Mouse (Mus musculus) forebrain, embryonic 14.5 days (tissue): Measurements from ENCODE around the gene Slc4a1. TPM values are rescaled to one million over a fixed set of nuclear protein-coding genes. Genes with fewer than 3 reads are reported as not detected.

Experiments used
- ATAC-seq: fragments of 200-750 bp; cut with Nextera tagmentation; 2 replicates; pipeline ENCODE4 v1.8.0; 2017; ENCODE audit warnings: mild to moderate bottlenecking, moderate library complexity
- DNase-seq: peaks from one replicate; pipeline ENCODE4 v3.0.0-alpha.2; 2015; ENCODE audit warnings: low spot score
- H3K27ac ChIP-seq: fragments of 300-500 bp; sonication (generic); 2 replicates; pipeline ENCODE4 v1.5.1; 2014; ENCODE audit warnings: low read depth, mild to moderate bottlenecking, control low read depth, low read length, moderate library complexity
- H3K27me3 ChIP-seq: fragments of 300-500 bp; sonication (generic); replicated peaks from 2 replicates; pipeline ENCODE4 v1.6.1; 2014; ENCODE audit warnings: low read length, control low read depth, mixed read lengths; ENCODE audit not compliant: control insufficient read depth, insufficient read depth
- H3K36me3 ChIP-seq: fragments of 300-500 bp; sonication (generic); 2 replicates; pipeline ENCODE4 v1.6.1; 2014; ENCODE audit warnings: low read length, control low read depth; ENCODE audit not compliant: control insufficient read depth, insufficient read depth
- H3K4me1 ChIP-seq: fragments of 300-500 bp; sonication (generic); 2 replicates; pipeline ENCODE4 v1.6.1; 2014; ENCODE audit warnings: antibody characterized with exemption, low read length, control low read depth; ENCODE audit not compliant: control insufficient read depth, insufficient read depth
- H3K4me2 ChIP-seq: fragments of 300-500 bp; sonication (generic); 2 replicates; pipeline ENCODE4 v1.6.1; 2014; ENCODE audit warnings: mild to moderate bottlenecking, control low read depth, low read length
- H3K4me3 ChIP-seq: fragments of 300-500 bp; sonication (generic); 2 replicates; pipeline ENCODE4 v1.5.1; 2014; ENCODE audit warnings: low read depth, low read length, control low read depth
- H3K9ac ChIP-seq: fragments of 300-500 bp; sonication (generic); 2 replicates; pipeline ENCODE4 v1.6.1; 2014; ENCODE audit warnings: mild to moderate bottlenecking, low read length, control low read depth, moderate library complexity
- H3K9me3 ChIP-seq: fragments of 300-500 bp; sonication (generic); replicated peaks from 2 replicates; pipeline ENCODE4 v1.6.1; 2016; ENCODE audit warnings: low read length, control low read depth, mixed read lengths; ENCODE audit not compliant: control insufficient read depth
- WGBS: fragments of 180-500 bp; shearing (Covaris S2); extraction: QIAGEN DNeasy Blood & Tissue Kit; methylation state at CpG from one replicate; pipeline ENCODE4 v1.1.7; 2014; 5-methylcytosine and 5-hydroxymethylcytosine counted together
- polyA plus RNA-seq: library from polyadenylated mRNA; unstranded; fragments of >200 nt; fragmentation: Nextera tagmentation; extraction: Ambion mirVana; gene quantifications from 2 replicates; pipeline ENCODE4 v1.2.1, GENCODE M21; 2014

The Slc4a1 gene
- polyA plus RNA-seq, 1 experiment from 2014 or later: 2.1 TPM

DNA sequence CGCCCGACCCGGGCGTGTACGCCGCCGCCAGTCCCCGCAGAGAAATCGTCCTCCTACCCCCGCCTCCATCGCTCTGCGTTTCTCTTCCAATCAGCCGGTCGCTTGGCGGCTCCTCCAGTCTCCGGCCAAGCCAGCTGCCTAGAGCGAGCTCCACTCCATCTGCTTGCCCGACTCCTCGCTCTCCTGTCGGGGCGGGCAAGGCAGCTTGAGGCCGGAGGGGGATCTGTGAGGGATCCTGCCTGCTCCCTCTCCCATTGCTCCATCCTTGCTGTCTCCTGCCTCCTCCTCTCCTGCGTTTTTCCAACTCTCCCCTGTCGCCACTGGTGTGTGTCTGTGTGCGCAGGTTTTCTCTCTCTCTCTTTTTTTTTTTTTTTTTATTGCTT, 46.6 kb downstream of the Slc4a1 start, which contains the start of gene Ubtf:
Gene Ubtf, minus strand, starts transcription at position 333 of the 383 bp plus-strand sequence.
- DNase-seq (peak; percentile 92), ATAC-seq (peak; percentile 22; the same call in 1 of the 2 replicates)
- H3K4me2 ChIP-seq: peak within 1 kb of the TSS; percentile 95
- peak within 1 kb of the TSS; percentile 100 for H3K9ac ChIP-seq
- H3K4me3 ChIP-seq: peak within 1 kb of the TSS; percentile 100
- H3K9me3 ChIP-seq: no peaks in the 10 kb centered on the region
- peak within 1 kb of the TSS; percentile 99 for H3K27ac ChIP-seq
- H3K36me3 ChIP-seq: peaks cover 11% of the 10 kb centered on the region
- no peaks in the 10 kb centered on the region for H3K27me3 ChIP-seq
- WGBS: under 1% methylated on average over 25 of the region's 25 CpGs
- peaks cover 15% of the 10 kb centered on the region; the same call in 1 of the 2 replicates for H3K4me1 ChIP-seq

DNA sequence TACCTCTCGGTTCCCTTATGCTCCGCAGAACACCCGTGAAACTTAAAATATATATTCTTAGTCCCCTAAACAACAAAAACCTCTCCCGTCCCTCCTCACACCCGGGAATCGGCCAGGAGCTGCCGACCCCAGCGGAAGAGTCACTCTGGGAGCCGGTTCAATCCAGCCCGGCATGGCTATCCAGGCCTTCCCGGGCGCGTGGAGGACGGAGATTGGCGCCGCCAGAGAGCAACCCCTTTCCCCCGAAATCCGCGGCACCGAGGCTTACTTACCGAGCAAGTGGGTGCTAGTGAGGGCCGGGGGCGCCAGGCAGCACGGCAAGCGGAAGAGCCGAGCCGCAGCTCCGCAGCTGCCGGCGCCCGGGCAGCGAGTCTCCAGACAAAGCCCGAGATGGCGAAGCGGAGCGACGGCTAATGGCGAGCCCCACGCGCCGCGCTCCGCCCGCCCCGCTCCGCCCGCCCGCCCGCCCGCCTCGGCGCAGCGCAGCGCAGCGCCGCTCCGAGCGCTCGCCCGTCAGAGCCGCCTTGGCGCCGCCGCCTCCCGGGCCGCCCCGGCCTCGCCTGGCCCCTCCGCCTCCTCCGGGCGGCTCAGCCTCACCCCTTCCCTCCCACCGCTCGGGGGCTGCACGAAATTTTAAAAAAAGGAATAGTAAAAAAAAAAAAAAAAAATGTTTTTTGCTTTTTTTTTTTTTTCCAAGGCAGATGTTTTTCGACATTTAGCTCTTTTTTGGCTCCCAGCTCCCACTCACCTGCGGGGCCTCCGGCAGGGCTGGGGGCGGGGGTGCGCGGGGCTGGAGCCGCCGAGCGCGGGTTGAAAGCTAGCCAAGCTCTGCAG, 47.2 kb downstream of the Slc4a1 start:
- ATAC-seq (no peak), DNase-seq (peak; percentile 56)
- Histone ChIP-seq H3K27me3 (no peaks in the 10 kb centered on the region), H3K4me2 (peak overlapping the region; percentile 95), H3K27ac (peak overlapping the region; percentile 99), H3K4me1 (peaks cover 15% of the 10 kb centered on the region; the same call in 1 of the 2 replicates), H3K36me3 (peaks cover 18% of the 10 kb centered on the region), H3K9ac (peak overlapping the region; percentile 100), H3K9me3 (no peaks in the 10 kb centered on the region), H3K4me3 (peak overlapping the region; percentile 100)
- WGBS: under 1% methylated on average over 63 of the region's 84 CpGs

- peak overlapping the region; percentile 99 for H3K27ac ChIP-seq
- peak; percentile 81 for DNase-seq
Measured at GRCm38 (mm10) chr11:102317901-102318575, 48.0 kb downstream of the Slc4a1 start.

DNA sequence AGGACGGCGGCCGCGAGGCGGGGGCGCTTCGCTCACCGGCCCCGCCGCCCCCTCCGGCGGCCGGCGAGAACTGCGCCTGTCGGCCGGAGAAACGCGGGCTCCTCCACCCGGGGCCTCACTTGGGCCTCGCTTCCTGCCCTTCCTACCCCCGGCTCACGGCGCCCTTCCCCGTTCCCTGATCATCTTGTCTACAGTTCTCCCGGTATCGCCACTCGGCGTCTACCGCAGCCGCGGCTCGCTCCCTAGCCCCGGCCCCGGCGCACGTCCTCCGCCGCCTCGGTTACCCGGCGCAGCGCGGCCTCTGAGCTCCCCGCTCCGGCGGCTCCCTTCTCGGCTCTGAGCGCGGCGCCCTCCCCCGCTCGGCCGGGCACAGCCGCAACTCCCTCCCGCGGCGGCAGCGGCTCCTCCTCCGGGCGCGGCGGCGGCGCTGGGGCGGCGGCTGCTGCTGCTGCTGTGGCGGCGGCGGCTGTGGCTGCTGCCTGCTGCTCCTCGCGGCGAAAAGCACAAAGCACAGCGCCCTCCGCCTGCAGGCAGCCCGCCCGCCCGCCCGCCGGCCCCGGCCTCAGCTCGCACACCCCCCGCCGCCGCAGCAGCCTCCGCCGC, 48.6 kb downstream of the Slc4a1 start:
- peak overlapping the region; percentile 100 for H3K9ac ChIP-seq
- no peaks in the 10 kb centered on the region for H3K27me3 ChIP-seq
- peak overlapping the region; percentile 99 for H3K27ac ChIP-seq
- H3K4me1 ChIP-seq: peaks cover 13% of the 10 kb centered on the region; the same call in 1 of the 2 replicates
- H3K4me3 ChIP-seq: peak overlapping the region; percentile 100
- DNase-seq (peak; percentile 52), ATAC-seq (peak; percentile 30)
- WGBS: under 1% methylated on average over 52 of the region's 87 CpGs
- no peaks in the 10 kb centered on the region for H3K9me3 ChIP-seq
- peak overlapping the region; percentile 95 for H3K4me2 ChIP-seq
- H3K36me3 ChIP-seq: peaks cover 31% of the 10 kb centered on the region

More at GRCm38 (mm10) chr11:102317901-102318575, 48.0 kb downstream of the Slc4a1 start:
- Histone ChIP-seq H3K4me3 (peak overlapping the region; percentile 100), H3K27me3 (no peaks in the 10 kb centered on the region), H3K4me2 (peak overlapping the region; percentile 95), H3K4me1 (peaks cover 15% of the 10 kb centered on the region; the same call in 1 of the 2 replicates), H3K9me3 (no peaks in the 10 kb centered on the region), H3K9ac (peak overlapping the region; percentile 100), H3K36me3 (peaks cover 25% of the 10 kb centered on the region)
- WGBS: under 1% methylated on average over 26 of the region's 77 CpGs
- peak; percentile 56 for ATAC-seq

GRCm38 (mm10) chr11:102316572-102317297, 49.3 kb downstream of the Slc4a1 start:
- H3K9ac ChIP-seq: peak overlapping the region; percentile 100
- WGBS: under 1% methylated on average over 55 of the region's 80 CpGs

GRCm38 (mm10) chr11:102315690-102316571, 50.1 kb downstream of the Slc4a1 start:
- Histone ChIP-seq H3K27ac (peak overlapping the region; percentile 99; the same call in 1 of the 2 replicates), H3K9ac (peak overlapping the region; percentile 100), H3K27me3 (no peaks in the 10 kb centered on the region), H3K36me3 (peaks cover 46% of the 10 kb centered on the region), H3K9me3 (no peaks in the 10 kb centered on the region), H3K4me1 (peaks cover 12% of the 10 kb centered on the region; the same call in 1 of the 2 replicates), H3K4me3 (peak overlapping the region; percentile 100), H3K4me2 (peak overlapping the region; percentile 95)
- DNase-seq (peak; percentile 45), ATAC-seq (no peak)
- WGBS: 8% methylated on average over 14 of the region's 14 CpGs

More at GRCm38 (mm10) chr11:102316572-102317297, 49.3 kb downstream of the Slc4a1 start:
- Histone ChIP-seq H3K27ac (peak overlapping the region; percentile 99), H3K9me3 (no peaks in the 10 kb centered on the region), H3K36me3 (peaks cover 38% of the 10 kb centered on the region), H3K27me3 (no peaks in the 10 kb centered on the region), H3K4me2 (peak overlapping the region; percentile 95), H3K4me1 (peaks cover 13% of the 10 kb centered on the region; the same call in 1 of the 2 replicates), H3K4me3 (peak overlapping the region; percentile 100)
- DNase-seq (peak; percentile 91), ATAC-seq (peak; percentile 27)

GRCm38 (mm10) chr11:102314321-102314720, 51.7 kb downstream of the Slc4a1 start:
- H3K36me3 ChIP-seq: peaks cover 62% of the 10 kb centered on the region
- ATAC-seq: no peak
- H3K4me3 ChIP-seq: no peak overlapping the region
- no peaks in the 10 kb centered on the region for H3K9me3 ChIP-seq
- H3K27me3 ChIP-seq: no peaks in the 10 kb centered on the region
- H3K4me2 ChIP-seq: no peak overlapping the region
- DNase-seq: no peak
- no peak overlapping the region for H3K9ac ChIP-seq
- peaks cover 10% of the 10 kb centered on the region; the same call in 1 of the 2 replicates for H3K4me1 ChIP-seq
- no peak overlapping the region for H3K27ac ChIP-seq
- WGBS: 91% methylated on average over 12 of the region's 12 CpGs
